Mouse (Mus musculus) thymus, adult 2 months (tissue): ENCODE results near the gene Cdh5.

Experiments
- CTCF ChIP-seq: fragments of 200-500 bp; IDR thresholded peaks from 2 replicates; pipeline ENCODE4 v1.5.1; 2012; ENCODE audit warnings: mild to moderate bottlenecking, control low read depth, low read length, moderate library complexity, borderline replicate concordance; ENCODE audit not compliant: control insufficient read depth, poor library complexity, insufficient read depth; ENCODE audit errors: extremely low read depth
- POLR2A ChIP-seq: fragments of 200-500 bp; IDR thresholded peaks from 2 replicates; pipeline ENCODE4 v1.6.1; 2012; ENCODE audit warnings: mild to moderate bottlenecking, low read length, control low read depth, moderate library complexity; ENCODE audit not compliant: control insufficient read depth, poor library complexity, insufficient read depth; ENCODE audit errors: extremely low read depth

GRCm38 (mm10) chr8:104130916-104131315 is 29.5 kb downstream of the Cdh5 start:
- TF ChIP-seq POLR2A, result no peak
- no peak for TF ChIP-seq CTCF
